Mouse (Mus musculus) limb, embryonic 15.5 days (tissue): ENCODE results near the gene Igsf23. TPM values are rescaled to one million over a fixed set of nuclear protein-coding genes. Genes with fewer than 3 reads are reported as not detected.
"Not testable (repeated sequence)": the region's sequence is repeated elsewhere in the genome, so short reads cannot be mapped to it uniquely, and the experiment has no call there.

Experiments
- ATAC-seq: fragments of 200-750 bp; cut with Nextera tagmentation; 2 replicates; pipeline ENCODE4 v1.8.0; 2017; ENCODE audit warnings: low read depth, moderate TSS enrichment; ENCODE audit not compliant: insufficient number of reproducible peaks, low FRiP score, low TSS enrichment
- H3K27ac ChIP-seq: fragments of 300-500 bp; sonication (generic); 2 replicates; pipeline ENCODE4 v1.5.1; 2015; ENCODE audit warnings: moderate library complexity, mild to moderate bottlenecking, inconsistent platforms
- H3K27me3 ChIP-seq: fragments of 300-500 bp; sonication (generic); 2 replicates; pipeline ENCODE4 v1.6.1; 2015; ENCODE audit warnings: inconsistent platforms
- H3K36me3 ChIP-seq: fragments of 300-500 bp; sonication (generic); 2 replicates; pipeline ENCODE4 v1.6.1; 2015; ENCODE audit warnings: inconsistent platforms
- H3K4me1 ChIP-seq: fragments of 300-500 bp; sonication (generic); 2 replicates; pipeline ENCODE4 v1.6.1; 2015; ENCODE audit warnings: inconsistent platforms
- H3K4me2 ChIP-seq: fragments of 300-500 bp; sonication (generic); 2 replicates; pipeline ENCODE4 v1.6.1; 2015; ENCODE audit warnings: mild to moderate bottlenecking, inconsistent platforms
- H3K4me3 ChIP-seq: fragments of 300-500 bp; sonication (generic); 2 replicates; pipeline ENCODE4 v1.5.1; 2015; ENCODE audit warnings: mild to moderate bottlenecking, inconsistent platforms
- H3K9ac ChIP-seq: fragments of 300-500 bp; sonication (generic); 2 replicates; pipeline ENCODE4 v1.6.1; 2015; ENCODE audit warnings: inconsistent platforms
- H3K9me3 ChIP-seq: fragments of 300-500 bp; sonication (generic); 2 replicates; pipeline ENCODE4 v1.6.1; 2016; ENCODE audit warnings: inconsistent platforms
- WGBS: fragments of 180-500 bp; shearing (Covaris S2); methylation state at CpG from one replicate; pipeline ENCODE4 v1.1.7; 2015; 5-methylcytosine and 5-hydroxymethylcytosine counted together
- polyA plus RNA-seq: library from polyadenylated mRNA; unstranded; fragments of >200 nt; fragmentation: Nextera tagmentation; extraction: Ambion mirVana; gene quantifications from 2 replicates; pipeline ENCODE4 v1.2.1, GENCODE M21; 2015

The Igsf23 gene
- 0.15 TPM in 1 of 2 replicates, not detected in the other for polyA plus RNA-seq

DNA sequence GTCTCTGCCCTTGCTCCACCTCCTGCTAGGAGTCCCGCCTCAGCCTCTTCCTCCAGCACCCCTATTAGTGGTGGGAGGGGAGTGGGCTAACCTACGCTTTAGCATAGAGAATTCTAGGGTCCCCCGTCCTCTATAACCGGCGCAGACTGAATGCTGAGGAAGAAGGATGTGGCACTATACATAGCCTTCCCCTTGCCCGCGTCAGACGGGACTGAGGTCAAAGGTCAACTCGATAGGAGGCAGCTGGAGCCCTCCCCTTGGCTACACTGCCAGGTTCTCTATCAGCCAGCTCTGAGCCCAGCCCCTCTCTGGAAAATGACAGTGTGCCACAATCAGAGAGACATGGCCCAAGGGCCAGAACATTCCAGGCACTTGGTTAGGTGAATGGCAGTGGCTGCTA, at the start of gene Igsf23:
TSS of gene Igsf23 (minus strand) at position 168 of the 400 bp plus-strand sequence.
- ATAC-seq = no peak
- Histone ChIP-seq H3K36me3 (no peaks in the 10 kb centered on the region), H3K27ac (no peak within 1 kb of the TSS), H3K4me2 (no peak within 1 kb of the TSS), H3K27me3 (no peaks in the 10 kb centered on the region), H3K4me3 (no peak within 1 kb of the TSS), H3K9ac (no peak within 1 kb of the TSS), H3K4me1 (no peaks in the 10 kb centered on the region), H3K9me3 (no peaks in the 10 kb centered on the region)
- 50% methylated on average over 9 of the region's 9 CpGs for WGBS

GRCm38 (mm10) chr7:19996721-19997120, 46.2 kb upstream of the Igsf23 start:
- WGBS = 58% methylated on average over 3 of the region's 3 CpGs
- H3K36me3 ChIP-seq, H3K4me1 ChIP-seq, H3K4me2 ChIP-seq, H3K9me3 ChIP-seq, H3K9ac ChIP-seq, H3K27ac ChIP-seq, H3K4me3 ChIP-seq, ATAC-seq, H3K27me3 ChIP-seq: not testable (repeated sequence)

GRCm38 (mm10) chr7:19991165-19991564, 40.6 kb upstream of the Igsf23 start, which contains the start of gene Nlrp9b:
Nlrp9b (plus strand) TSS chr7:19991465.
- H3K9ac ChIP-seq = not testable (repeated sequence)

GRCm38 (mm10) chr7:19971516-19971915, 21.0 kb upstream of the Igsf23 start:
- Histone ChIP-seq H3K9ac (no peak overlapping the region), H3K4me1 (no peaks in the 10 kb centered on the region), H3K4me3 (no peak overlapping the region), H3K36me3 (no peaks in the 10 kb centered on the region), H3K4me2 (no peak overlapping the region), H3K9me3 (peaks cover 6% of the 10 kb centered on the region; the same call in 1 of the 2 replicates), H3K27ac (no peak overlapping the region), H3K27me3 (no peaks in the 10 kb centered on the region)
- WGBS = 89% methylated on average over 4 of the region's 4 CpGs
- no peak for ATAC-seq

More at GRCm38 (mm10) chr7:19991165-19991564, 40.6 kb upstream of the Igsf23 start, which contains the start of gene Nlrp9b:
- not testable (repeated sequence) for H3K27ac ChIP-seq, H3K4me1 ChIP-seq, H3K27me3 ChIP-seq, H3K9me3 ChIP-seq, ATAC-seq, H3K4me2 ChIP-seq, H3K4me3 ChIP-seq, H3K36me3 ChIP-seq
- WGBS = 65% methylated on average over 8 of the region's 8 CpGs

- Histone ChIP-seq H3K4me3 (no peak overlapping the region), H3K4me2 (no peak overlapping the region), H3K27ac (no peak overlapping the region), H3K9ac (no peak overlapping the region), H3K27me3 (no peaks in the 10 kb centered on the region), H3K4me1 (no peaks in the 10 kb centered on the region), H3K36me3 (no peaks in the 10 kb centered on the region), H3K9me3 (peaks cover 6% of the 10 kb centered on the region; the same call in 1 of the 2 replicates)
- ATAC-seq = no peak
- WGBS = 94% methylated on average over 8 of the region's 8 CpGs
These were observed 19.6 kb upstream of the Igsf23 start for GRCm38 (mm10) chr7:19970196-19970595.

DNA sequence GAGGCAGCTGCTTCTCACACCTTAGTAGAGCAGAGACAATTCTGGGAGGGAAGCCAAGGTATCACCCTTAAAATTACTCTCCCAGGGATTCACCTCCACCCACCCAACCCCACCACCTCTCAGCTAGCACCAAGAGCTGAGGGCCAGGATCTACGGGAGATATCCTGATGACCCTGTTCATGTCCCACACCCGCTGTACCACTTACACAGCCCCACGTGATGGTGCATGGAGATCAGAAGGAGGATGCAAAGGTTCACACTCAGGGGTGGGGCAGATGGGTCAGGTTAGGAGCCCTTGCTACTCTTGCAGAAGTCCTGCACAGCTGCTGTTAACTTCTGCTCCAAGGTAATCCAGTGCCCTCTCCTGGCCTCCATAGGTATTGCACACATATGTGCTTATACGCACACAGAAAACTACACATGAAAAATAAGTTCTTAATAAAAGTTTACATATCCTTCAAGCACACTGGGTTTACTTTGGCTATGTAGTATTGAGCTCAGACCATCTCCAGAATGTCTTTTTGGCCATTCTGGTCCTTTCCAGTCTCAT, 19.1 kb upstream of the Igsf23 start:
- no peak overlapping the region for H3K9ac ChIP-seq
- 92% methylated on average over 4 of the region's 4 CpGs for WGBS
- H3K27ac ChIP-seq = no peak overlapping the region
- peaks cover 6% of the 10 kb centered on the region; the same call in 1 of the 2 replicates for H3K9me3 ChIP-seq
- H3K27me3 ChIP-seq = no peaks in the 10 kb centered on the region
- no peak overlapping the region for H3K4me2 ChIP-seq
- no peaks in the 10 kb centered on the region for H3K4me1 ChIP-seq
- H3K4me3 ChIP-seq = no peak overlapping the region
- H3K36me3 ChIP-seq = no peaks in the 10 kb centered on the region
- no peak for ATAC-seq

GRCm38 (mm10) chr7:19969106-19969505, 18.6 kb upstream of the Igsf23 start:
- Histone ChIP-seq H3K9me3 (peaks cover 6% of the 10 kb centered on the region; the same call in 1 of the 2 replicates), H3K27me3 (no peaks in the 10 kb centered on the region), H3K4me3 (no peak overlapping the region), H3K9ac (no peak overlapping the region), H3K36me3 (no peaks in the 10 kb centered on the region), H3K4me2 (no peak overlapping the region), H3K27ac (no peak overlapping the region), H3K4me1 (no peaks in the 10 kb centered on the region)
- ATAC-seq = no peak
- WGBS = 75% methylated on average over 3 of the region's 3 CpGs

- H3K36me3 ChIP-seq = no peaks in the 10 kb centered on the region
- 74% methylated on average over 7 of the region's 7 CpGs for WGBS
- no peak within 1 kb of the TSS for H3K9ac ChIP-seq
- no peak within 1 kb of the TSS for H3K27ac ChIP-seq
- ATAC-seq = no peak
- H3K4me3 ChIP-seq = no peak within 1 kb of the TSS
- H3K27me3 ChIP-seq = no peaks in the 10 kb centered on the region
- peaks cover 6% of the 10 kb centered on the region; the same call in 1 of the 2 replicates for H3K9me3 ChIP-seq
- H3K4me1 ChIP-seq = no peaks in the 10 kb centered on the region
- H3K4me2 ChIP-seq = no peak within 1 kb of the TSS
These were observed 14.5 kb upstream of the Igsf23 start, which contains the start of gene Ceacam20 for GRCm38 (mm10) chr7:19964985-19965579. Ceacam20 (plus strand) TSS chr7:19965412.

GRCm38 (mm10) chr7:19962423-19962822, 11.9 kb upstream of the Igsf23 start:
- no peak overlapping the region for H3K4me3 ChIP-seq
- H3K27ac ChIP-seq = no peak overlapping the region
- 56% methylated on average over 1 of the region's 1 CpGs for WGBS
- H3K4me2 ChIP-seq = no peak overlapping the region
- no peaks in the 10 kb centered on the region for H3K9me3 ChIP-seq
- H3K9ac ChIP-seq = no peak overlapping the region
- ATAC-seq = no peak
- H3K27me3 ChIP-seq = no peaks in the 10 kb centered on the region
- no peaks in the 10 kb centered on the region for H3K4me1 ChIP-seq
- H3K36me3 ChIP-seq = no peaks in the 10 kb centered on the region

GRCm38 (mm10) chr7:19956341-19956781, 5.8 kb upstream of the Igsf23 start:
- Histone ChIP-seq H3K4me3 (no peak overlapping the region), H3K9ac (no peak overlapping the region), H3K4me2 (no peak overlapping the region), H3K9me3 (no peaks in the 10 kb centered on the region), H3K4me1 (no peaks in the 10 kb centered on the region), H3K36me3 (no peaks in the 10 kb centered on the region), H3K27me3 (no peaks in the 10 kb centered on the region), H3K27ac (no peak overlapping the region)
- ATAC-seq = no peak
- 2% methylated on average over 7 of the region's 7 CpGs for WGBS

GRCm38 (mm10) chr7:19955861-19956260, 5.3 kb upstream of the Igsf23 start:
- Histone ChIP-seq H3K4me3 (no peak overlapping the region), H3K27me3 (no peaks in the 10 kb centered on the region), H3K4me2 (no peak overlapping the region), H3K9me3 (no peaks in the 10 kb centered on the region), H3K9ac (no peak overlapping the region), H3K27ac (no peak overlapping the region), H3K36me3 (no peaks in the 10 kb centered on the region), H3K4me1 (no peaks in the 10 kb centered on the region)
- WGBS = 62% methylated on average over 4 of the region's 4 CpGs
- ATAC-seq = no peak

DNA sequence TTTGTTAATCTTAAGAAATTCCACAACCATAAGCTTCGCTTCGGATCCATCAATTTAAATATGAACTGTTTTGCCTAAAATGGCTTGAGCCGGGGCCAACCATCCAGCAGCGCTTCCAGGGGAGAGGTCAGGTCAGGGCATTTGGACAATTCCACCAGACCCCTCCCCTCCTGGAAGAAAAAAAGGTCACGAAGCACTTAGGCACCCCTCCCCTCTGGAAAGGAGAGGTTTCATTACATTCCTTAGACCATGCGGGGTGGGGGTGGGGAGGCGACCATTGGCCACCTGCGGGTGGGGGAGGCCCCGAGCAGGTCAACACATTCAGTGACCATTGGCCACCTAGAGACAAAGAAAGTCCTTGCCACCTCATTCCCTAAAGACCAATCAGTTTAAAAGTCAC, 2.5 kb upstream of the Igsf23 start:
- no peak overlapping the region for H3K4me2 ChIP-seq
- no peak for ATAC-seq
- no peak overlapping the region for H3K27ac ChIP-seq
- H3K36me3 ChIP-seq = no peaks in the 10 kb centered on the region
- 51% methylated on average over 9 of the region's 9 CpGs for WGBS
- no peaks in the 10 kb centered on the region for H3K4me1 ChIP-seq
- no peak overlapping the region for H3K9ac ChIP-seq
- H3K27me3 ChIP-seq = no peaks in the 10 kb centered on the region
- no peak overlapping the region for H3K4me3 ChIP-seq
- no peaks in the 10 kb centered on the region for H3K9me3 ChIP-seq
